Mouse (Mus musculus): ENCODE measurements around the gene Cbln3. TPM values are rescaled to one million over a fixed set of nuclear protein-coding genes. Genes with fewer than 3 reads are reported as not detected.

Cbln3 gene
- under 1 TPM in 3 of 4 experiments, not detected in 1; 0.05 to 0.22 (median 0.06) TPM for total RNA-seq (2022)

- peak; percentile 77 for DNase-seq
Observed at GRCm38 (mm10) chr14:55884166-55884565, at the start of gene Cbln3. Gene Cbln3, minus strand, starts transcription at chr14:55884392.

GRCm38 (mm10) chr14:55933586-55933985, 49.4 kb upstream of the Cbln3 start:
- peak; percentile 2 for DNase-seq

- DNase-seq: no peak
Observed at GRCm38 (mm10) chr14:55929263-55929997, 45.2 kb upstream of the Cbln3 start.

- no peak for DNase-seq
Observed at GRCm38 (mm10) chr14:55926847-55927246, 42.7 kb upstream of the Cbln3 start.

- no peak for DNase-seq
Observed at GRCm38 (mm10) chr14:55922475-55923232, 38.5 kb upstream of the Cbln3 start.

GRCm38 (mm10) chr14:55918240-55919082, 34.3 kb upstream of the Cbln3 start:
- DNase-seq: peak; percentile 38

GRCm38 (mm10) chr14:55913406-55913805, 29.2 kb upstream of the Cbln3 start:
- no peak for DNase-seq

GRCm38 (mm10) chr14:55905518-55905917, 21.3 kb upstream of the Cbln3 start:
- DNase-seq: no peak

- no peak for DNase-seq
Observed at GRCm38 (mm10) chr14:55900414-55900755, 16.2 kb upstream of the Cbln3 start.

GRCm38 (mm10) chr14:55899701-55900413, 15.7 kb upstream of the Cbln3 start, which contains the start of gene Sdr39u1:
Gene Sdr39u1, minus strand, starts transcription at chr14:55900293.
- DNase-seq: peak; percentile 86

GRCm38 (mm10) chr14:55898947-55899346, 14.8 kb upstream of the Cbln3 start:
- DNase-seq: no peak

- DNase-seq: no peak
Observed at GRCm38 (mm10) chr14:55897671-55898070, 13.5 kb upstream of the Cbln3 start.

- DNase-seq: no peak
Observed at GRCm38 (mm10) chr14:55886571-55887382, 2.6 kb upstream of the Cbln3 start.

GRCm38 (mm10) chr14:55885791-55886271, 1.6 kb upstream of the Cbln3 start:
- no peak for DNase-seq

- DNase-seq: no peak
Observed at GRCm38 (mm10) chr14:55885114-55885790, 1.1 kb upstream of the Cbln3 start.

- DNase-seq: peak; percentile 90
Observed at GRCm38 (mm10) chr14:55884713-55885113, 521 bp upstream of the Cbln3 start, which contains the start of gene Khnyn. Gene Khnyn, plus strand, starts transcription at chr14:55884947.

- DNase-seq: no peak
Observed at GRCm38 (mm10) chr14:55883663-55884062, 529 bp downstream of the Cbln3 start.

GRCm38 (mm10) chr14:55883149-55883661, 987 bp downstream of the Cbln3 start:
- DNase-seq: no peak

GRCm38 (mm10) chr14:55882171-55882641, 2.0 kb downstream of the Cbln3 start:
- DNase-seq: no peak

GRCm38 (mm10) chr14:55880982-55881381, 3.2 kb downstream of the Cbln3 start:
- no peak for DNase-seq
